Mouse (Mus musculus): Measurements from ENCODE around the gene Gm5868. TPM values are rescaled to one million over a fixed set of nuclear protein-coding genes. Genes with fewer than 3 reads are reported as not detected.

Gene Gm5868
- not detected for polyA plus RNA-seq (2017; shearing (Covaris generic))

DNA sequence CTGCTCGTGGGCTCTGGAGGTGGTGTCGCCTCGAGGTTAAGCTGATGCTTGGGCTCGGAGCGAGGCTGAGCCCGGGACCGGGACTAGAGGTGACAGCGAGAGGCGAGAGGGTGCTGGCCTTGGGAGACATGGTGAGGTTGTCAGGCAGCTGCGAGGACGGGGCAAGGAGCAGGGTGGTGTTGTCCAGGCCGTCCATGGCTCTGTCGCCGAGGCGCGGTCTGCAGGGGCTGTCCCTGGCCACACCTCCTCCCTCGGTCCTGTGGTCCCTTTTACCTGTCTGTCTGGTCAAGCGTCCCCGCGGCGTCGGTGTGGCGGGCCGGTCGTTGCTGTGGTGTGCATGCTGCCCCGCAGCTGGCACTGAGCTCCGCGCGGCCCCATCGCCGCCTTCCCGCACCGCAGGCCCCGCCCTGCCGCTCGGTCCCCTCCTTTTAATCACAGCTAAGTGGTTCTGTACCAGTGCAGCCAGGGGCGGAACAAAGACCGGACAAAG lies at the start of gene Gm5868:
TSS of gene Gm5868 (minus strand) at position 360 of the 490 bp plus-strand sequence.

GRCm38 (mm10) chr5:72580970-72581332 lies 6.4 kb downstream of the Gm5868 start, which contains the start of gene Zar1:
Zar1 (minus strand) TSS chr5:72581254.

GRCm38 (mm10) chr5:72559544-72560049 lies 27.8 kb downstream of the Gm5868 start, which contains the start of gene Nfxl1:
Nfxl1 (minus strand) TSS chr5:72559684.

Other genes starting within 250 kb of the Gm5868 start
- 0.27 TPM for gene Corin, start 83.1 kb downstream of the Gm5868 start, polyA plus RNA-seq (2017; shearing (Covaris generic))
- 2.8 TPM for gene Nfxl1, start 27.9 kb downstream of the Gm5868 start, polyA plus RNA-seq (2017; shearing (Covaris generic))
- not detected for gene Zar1, start 6.3 kb downstream of the Gm5868 start, polyA plus RNA-seq (2017; shearing (Covaris generic))
- 4.3 TPM for gene Cnga1, start 56.7 kb upstream of the Gm5868 start, polyA plus RNA-seq (2017; shearing (Covaris generic))
- 32.1 TPM for gene Nipal1, start 60.2 kb upstream of the Gm5868 start, polyA plus RNA-seq (2017; shearing (Covaris generic))
- gene Txk, start 165.2 kb upstream of the Gm5868 start, polyA plus RNA-seq (2017; shearing (Covaris generic)) = 116 TPM

Data from CD4-positive, CD25-positive, alpha-beta regulatory T cell, adult 9 weeks (primary cell).